Mouse (Mus musculus): ENCODE results near the gene Slc28a1. TPM values are rescaled to one million over a fixed set of nuclear protein-coding genes. Genes with fewer than 3 reads are reported as not detected.
"Not testable (repeated sequence)": the region's sequence is repeated elsewhere in the genome, so short reads cannot be mapped to it uniquely, and the experiment has no call there.

Gene Slc28a1
- total and polyA plus RNA-seq, 2 experiments = 0.24 to 0.28 TPM

GRCm38 (mm10) chr7:81149759-81150158, 35.2 kb downstream of the Slc28a1 start:
- H3K79me2 ChIP-seq (ENCODE audit: control insufficient read depth, insufficient read depth, low read length) = no peaks in the 10 kb centered on the region
- no peak overlapping the region for H3K4me3 ChIP-seq (ENCODE audit: insufficient read depth, low read depth, low read length)
- H3K36me3 ChIP-seq (ENCODE audit: control insufficient read depth, insufficient read depth, low read length) = no peaks in the 10 kb centered on the region
- no peak overlapping the region for H3K27ac ChIP-seq (replicated peaks; ENCODE audit: insufficient read depth, low read depth, low read length)
- TF ChIP-seq CTCF (IDR thresholded peaks at IDR 0.05; ENCODE audit: low read depth, low read length) (no peak), POLR2A (IDR thresholded peaks at IDR 0.05; ENCODE audit: extremely low read depth, insufficient read depth, low read length) (no peak)
- no peak for DNase-seq (ENCODE audit: extremely low read depth, low read depth, low spot score)
- 81% methylated on average over 11 of the region's 11 CpGs for WGBS
- no peak overlapping the region for H3K9ac ChIP-seq (ENCODE audit: low read depth, low read length)
- no peaks in the 10 kb centered on the region for H3K4me1 ChIP-seq (ENCODE audit: control insufficient read depth, insufficient read depth, low read length)
- H3K27me3 ChIP-seq (ENCODE audit: control insufficient read depth, insufficient read depth, low read length) = no peaks in the 10 kb centered on the region

- Histone ChIP-seq H3K79me2 (ENCODE audit: control insufficient read depth, insufficient read depth, low read length) (no peaks in the 10 kb centered on the region), H3K4me1 (ENCODE audit: control insufficient read depth, insufficient read depth, low read length) (no peaks in the 10 kb centered on the region), H3K27ac (replicated peaks; ENCODE audit: insufficient read depth, low read depth, low read length) (no peak overlapping the region), H3K36me3 (ENCODE audit: control insufficient read depth, insufficient read depth, low read length) (no peaks in the 10 kb centered on the region), H3K27me3 (ENCODE audit: control insufficient read depth, insufficient read depth, low read length) (no peaks in the 10 kb centered on the region), H3K9ac (ENCODE audit: low read depth, low read length) (no peak overlapping the region), H3K4me3 (ENCODE audit: insufficient read depth, low read depth, low read length) (no peak overlapping the region)
- WGBS = 95% methylated on average over 8 of the region's 8 CpGs
- no peak for TF ChIP-seq POLR2A (IDR thresholded peaks at IDR 0.05; ENCODE audit: extremely low read depth, insufficient read depth, low read length)
- DNase-seq (ENCODE audit: extremely low read depth, low read depth, low spot score) = no peak
Observed at GRCm38 (mm10) chr7:81151216-81151615, 36.6 kb downstream of the Slc28a1 start.

- no peaks in the 10 kb centered on the region for H3K36me3 ChIP-seq (ENCODE audit: control insufficient read depth, insufficient read depth, low read length)
- no peaks in the 10 kb centered on the region for H3K4me1 ChIP-seq (ENCODE audit: control insufficient read depth, insufficient read depth, low read length)
- no peak overlapping the region for H3K9ac ChIP-seq (ENCODE audit: low read depth, low read length)
- H3K4me3 ChIP-seq (ENCODE audit: insufficient read depth, low read depth, low read length) = no peak overlapping the region
- H3K27ac ChIP-seq (replicated peaks; ENCODE audit: insufficient read depth, low read depth, low read length) = no peak overlapping the region
- H3K79me2 ChIP-seq (ENCODE audit: control insufficient read depth, insufficient read depth, low read length) = no peaks in the 10 kb centered on the region
- H3K27me3 ChIP-seq (ENCODE audit: control insufficient read depth, insufficient read depth, low read length) = no peaks in the 10 kb centered on the region
- 96% methylated on average over 10 of the region's 10 CpGs for WGBS
- no peak for DNase-seq (ENCODE audit: extremely low read depth, low read depth, low spot score)
- TF ChIP-seq CTCF (IDR thresholded peaks at IDR 0.05; ENCODE audit: low read depth, low read length) (no peak), POLR2A (IDR thresholded peaks at IDR 0.05; ENCODE audit: extremely low read depth, insufficient read depth, low read length) (no peak)
Observed at GRCm38 (mm10) chr7:81152306-81152705, 37.7 kb downstream of the Slc28a1 start.

- 80% methylated on average over 7 of the region's 7 CpGs for WGBS
- Histone ChIP-seq H3K9ac (ENCODE audit: low read depth, low read length) (no peak overlapping the region), H3K79me2 (ENCODE audit: control insufficient read depth, insufficient read depth, low read length) (no peaks in the 10 kb centered on the region), H3K27ac (replicated peaks; ENCODE audit: insufficient read depth, low read depth, low read length) (no peak overlapping the region), H3K27me3 (ENCODE audit: control insufficient read depth, insufficient read depth, low read length) (no peaks in the 10 kb centered on the region), H3K4me3 (ENCODE audit: insufficient read depth, low read depth, low read length) (no peak overlapping the region), H3K4me1 (ENCODE audit: control insufficient read depth, insufficient read depth, low read length) (no peaks in the 10 kb centered on the region), H3K36me3 (ENCODE audit: control insufficient read depth, insufficient read depth, low read length) (no peaks in the 10 kb centered on the region)
- DNase-seq (ENCODE audit: extremely low read depth, low read depth, low spot score) = no peak
- TF ChIP-seq POLR2A (IDR thresholded peaks at IDR 0.05; ENCODE audit: extremely low read depth, insufficient read depth, low read length) = no peak
- no peak for TF ChIP-seq CTCF (IDR thresholded peaks at IDR 0.05; ENCODE audit: low read depth, low read length)
Observed at GRCm38 (mm10) chr7:81152826-81153225, 38.2 kb downstream of the Slc28a1 start.

- H3K27me3 ChIP-seq (ENCODE audit: control insufficient read depth, insufficient read depth, low read length) = no peaks in the 10 kb centered on the region
- WGBS = 83% methylated on average over 6 of the region's 6 CpGs
- DNase-seq (ENCODE audit: extremely low read depth, low read depth, low spot score) = no peak
Observed at GRCm38 (mm10) chr7:81153327-81153726, 38.7 kb downstream of the Slc28a1 start.

GRCm38 (mm10) chr7:81154244-81154643, 39.6 kb downstream of the Slc28a1 start:
- not testable (repeated sequence) for DNase-seq (ENCODE audit: extremely low read depth, low read depth, low spot score); H3K79me2 ChIP-seq (ENCODE audit: control insufficient read depth, insufficient read depth, low read length); H3K27me3 ChIP-seq (ENCODE audit: control insufficient read depth, insufficient read depth, low read length); H3K27ac ChIP-seq (replicated peaks; ENCODE audit: insufficient read depth, low read depth, low read length); H3K4me3 ChIP-seq (ENCODE audit: insufficient read depth, low read depth, low read length); H3K4me1 ChIP-seq (ENCODE audit: control insufficient read depth, insufficient read depth, low read length); H3K9ac ChIP-seq (ENCODE audit: low read depth, low read length); H3K36me3 ChIP-seq (ENCODE audit: control insufficient read depth, insufficient read depth, low read length)

More at GRCm38 (mm10) chr7:81153327-81153726, 38.7 kb downstream of the Slc28a1 start:
- Histone ChIP-seq H3K4me1 (ENCODE audit: control insufficient read depth, insufficient read depth, low read length) (no peaks in the 10 kb centered on the region), H3K9ac (ENCODE audit: low read depth, low read length) (no peak overlapping the region), H3K4me3 (ENCODE audit: insufficient read depth, low read depth, low read length) (no peak overlapping the region), H3K79me2 (ENCODE audit: control insufficient read depth, insufficient read depth, low read length) (no peaks in the 10 kb centered on the region), H3K27ac (replicated peaks; ENCODE audit: insufficient read depth, low read depth, low read length) (no peak overlapping the region), H3K36me3 (ENCODE audit: control insufficient read depth, insufficient read depth, low read length) (no peaks in the 10 kb centered on the region)
- TF ChIP-seq CTCF (IDR thresholded peaks at IDR 0.05; ENCODE audit: low read depth, low read length) = no peak
- TF ChIP-seq POLR2A (IDR thresholded peaks at IDR 0.05; ENCODE audit: extremely low read depth, insufficient read depth, low read length) = no peak
